Mouse (Mus musculus): ENCODE measurements around the gene Tgfa.

- TF ChIP-seq CTCF (IDR thresholded peaks at IDR 0.05; ENCODE audit: borderline replicate concordance, extremely low read depth, insufficient read depth, insufficient read length) (no peak), POLR2A (IDR thresholded peaks at IDR 0.05; ENCODE audit: borderline replicate concordance, extremely low read depth, insufficient read depth, insufficient read length, poor library complexity, severe bottlenecking) (no peak)
These were observed 5.9 kb downstream of the Tgfa start for GRCm38 (mm10) chr6:86200934-86201333.
